Mouse (Mus musculus): ENCODE measurements around the gene Olfr483.

- TF ChIP-seq CTCF (IDR thresholded peaks at IDR 0.05; ENCODE audit: extremely low read depth, insufficient read length, insufficient replicate concordance, low read depth, low read length) = no peak
- TF ChIP-seq POLR2A (IDR thresholded peaks at IDR 0.05; ENCODE audit: low read depth, low read length) = no peak
These were observed 20.8 kb downstream of the Olfr483 start for GRCm38 (mm10) chr7:108121416-108121815.

Data from small intestine, adult 2 months (tissue).